Mouse (Mus musculus) ovary, adult 18-20 months (tissue): ENCODE data around the gene Mks1.
A peak's percentile ranks its signal among the peaks of the same experiment; 100 is the strongest.
"Not testable (repeated sequence)": the region's sequence is repeated elsewhere in the genome, so short reads cannot be mapped to it uniquely, and the experiment has no call there.

Source experiments
- DNase-seq: peaks from one replicate; pipeline ENCODE4 v3.0.0; 2022; ENCODE audit warnings: low spot score, mixed read lengths

The Mks1 gene

DNA sequence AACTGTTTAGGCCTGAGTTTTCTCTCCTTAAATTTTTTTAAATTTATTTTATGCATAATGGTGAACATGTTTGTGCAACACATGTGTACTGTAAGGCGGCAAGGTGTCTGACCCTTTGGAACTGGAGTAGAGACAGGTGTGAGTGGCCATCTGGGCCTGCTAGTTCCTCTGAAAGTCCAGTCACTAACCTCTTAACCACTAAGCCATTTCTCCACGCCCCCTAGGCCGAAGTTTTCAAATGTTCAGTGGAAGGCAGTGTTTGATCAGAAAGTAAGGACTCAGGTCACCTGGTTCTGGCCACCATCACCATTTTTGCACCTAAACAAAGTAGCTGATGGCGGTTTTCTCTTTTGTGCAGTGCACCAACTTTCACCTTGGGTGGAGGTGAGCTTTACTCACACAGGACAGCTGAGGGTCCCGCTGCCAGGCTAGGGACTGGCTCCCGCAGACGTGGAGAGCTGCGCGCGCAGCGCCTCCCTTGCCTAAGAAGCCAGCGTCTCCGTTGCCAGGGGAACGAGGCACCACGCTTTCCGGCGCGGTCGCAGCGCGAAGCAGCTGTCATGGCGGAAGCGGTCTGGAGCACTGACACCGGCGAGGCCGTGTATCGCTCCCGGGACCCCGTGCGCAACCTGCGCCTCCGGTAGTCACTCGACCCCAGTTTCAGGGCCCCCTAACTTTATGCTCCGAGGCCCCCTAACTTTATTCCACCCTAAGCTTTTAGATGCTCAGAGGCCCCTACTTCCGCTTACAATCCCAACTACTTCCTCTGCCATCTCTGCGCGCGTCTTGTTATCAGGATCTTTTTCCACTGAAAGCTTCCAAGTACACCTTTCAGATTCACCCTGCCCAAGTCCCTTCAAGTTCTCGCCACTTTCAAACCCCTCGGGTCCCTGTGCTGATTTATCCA, at the start of gene Mks1:
Gene Mks1 (plus strand): TSS at position 526 of the 907 bp plus-strand sequence.
- DNase-seq, result peak; percentile 76

DNA sequence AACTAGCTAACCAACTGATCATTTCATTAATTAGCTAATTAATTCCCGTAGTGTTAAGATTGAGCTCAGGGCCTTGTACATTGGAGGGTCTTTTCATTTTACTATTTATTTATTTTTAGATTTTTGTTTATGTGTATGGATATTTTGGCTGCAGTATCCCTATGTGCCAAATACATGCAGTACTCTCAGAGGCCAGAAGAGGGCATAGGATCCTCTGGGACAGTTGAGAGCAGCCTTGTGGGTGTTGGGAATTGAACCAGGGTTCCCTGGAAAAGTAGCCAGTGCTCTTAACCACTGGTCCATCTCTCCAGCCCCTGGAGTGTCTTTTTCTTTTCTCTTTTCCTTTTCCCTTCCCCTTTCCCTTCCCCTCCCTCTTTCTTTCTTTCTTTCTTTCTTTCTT, 47.6 kb upstream of the Mks1 start:
- DNase-seq, result no peak

DNA sequence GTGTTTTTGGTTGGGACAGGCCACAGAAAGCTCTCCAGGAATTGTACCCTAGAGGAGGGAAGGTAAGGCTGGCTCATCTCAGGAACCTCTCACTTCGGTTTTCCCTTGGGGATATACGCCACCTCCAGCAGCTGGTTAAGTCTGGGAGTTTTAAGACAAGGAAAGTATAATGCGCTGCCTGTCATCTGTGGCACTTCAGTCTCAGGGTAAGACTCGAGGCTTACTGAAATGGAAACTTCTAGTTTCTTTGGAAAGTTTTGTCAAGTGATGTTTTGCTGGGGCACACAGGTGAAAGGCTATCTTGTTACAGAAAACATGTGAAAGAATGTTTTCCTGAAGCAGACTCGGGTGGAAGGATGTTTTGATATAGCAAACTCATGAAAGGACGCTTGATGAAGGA, 45.6 kb upstream of the Mks1 start:
- no peak for DNase-seq

DNA sequence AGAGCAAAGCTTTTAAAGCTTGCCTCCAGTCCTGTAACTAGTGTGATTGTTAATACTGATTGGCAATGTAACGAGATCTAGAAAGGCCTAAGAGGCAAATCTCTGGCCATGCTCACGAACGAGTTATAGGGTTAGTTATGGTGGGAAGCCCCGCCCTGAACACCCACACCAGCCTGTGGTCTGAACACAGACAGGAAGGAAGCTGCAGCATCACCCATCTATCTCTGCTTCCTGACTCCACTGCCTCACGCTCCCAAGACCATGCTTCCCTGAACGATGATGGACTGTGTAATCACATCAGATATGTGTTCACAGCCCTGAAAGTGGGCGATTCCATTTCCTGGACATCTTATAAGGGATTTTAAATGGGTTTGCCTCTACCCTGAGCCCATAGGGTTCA, 44.8 kb upstream of the Mks1 start:
- DNase-seq, result no peak

DNA sequence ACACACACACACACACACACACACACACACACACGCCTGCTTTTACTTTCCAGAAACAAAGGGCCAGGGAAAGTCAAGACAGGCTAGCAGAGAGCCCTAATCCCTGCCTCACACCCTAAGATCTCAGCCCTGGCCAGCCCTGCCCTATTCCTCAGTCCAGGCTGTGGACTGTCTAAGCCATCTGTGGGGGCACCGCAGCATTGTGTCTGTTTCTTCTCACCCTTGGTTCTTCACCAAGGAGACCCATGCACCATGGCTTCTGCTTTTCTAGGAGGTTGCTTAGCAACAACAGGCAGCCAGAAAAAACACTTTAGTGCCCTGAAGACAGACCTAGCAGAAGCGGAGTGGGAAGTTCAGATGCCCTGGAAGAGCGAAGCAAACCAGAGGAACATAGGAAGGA, 41.6 kb upstream of the Mks1 start:
- DNase-seq, result no peak

- DNase-seq, result no peak
These were observed 38.2 kb upstream of the Mks1 start for GRCm38 (mm10) chr11:87814831-87815230.

- DNase-seq, result no peak
These were observed 36.1 kb upstream of the Mks1 start for GRCm38 (mm10) chr11:87816707-87817442.

DNA sequence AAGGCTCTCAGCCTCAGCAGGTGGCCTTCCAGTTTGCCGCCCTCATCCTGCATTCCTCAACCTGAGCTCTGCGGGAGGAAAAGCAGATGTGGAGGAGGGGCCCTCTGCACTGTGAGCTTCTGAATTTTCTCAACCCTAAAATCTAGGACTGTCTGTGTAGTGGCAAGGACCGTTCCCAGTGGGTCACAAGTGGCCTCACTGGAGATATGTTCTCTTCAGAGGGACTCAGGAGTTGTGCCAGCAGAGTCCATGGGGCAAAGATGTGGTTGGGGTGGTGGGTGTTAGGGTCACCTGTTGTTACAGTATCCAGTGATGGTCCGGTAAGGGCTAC, 35.6 kb upstream of the Mks1 start:
- DNase-seq, result no peak

DNA sequence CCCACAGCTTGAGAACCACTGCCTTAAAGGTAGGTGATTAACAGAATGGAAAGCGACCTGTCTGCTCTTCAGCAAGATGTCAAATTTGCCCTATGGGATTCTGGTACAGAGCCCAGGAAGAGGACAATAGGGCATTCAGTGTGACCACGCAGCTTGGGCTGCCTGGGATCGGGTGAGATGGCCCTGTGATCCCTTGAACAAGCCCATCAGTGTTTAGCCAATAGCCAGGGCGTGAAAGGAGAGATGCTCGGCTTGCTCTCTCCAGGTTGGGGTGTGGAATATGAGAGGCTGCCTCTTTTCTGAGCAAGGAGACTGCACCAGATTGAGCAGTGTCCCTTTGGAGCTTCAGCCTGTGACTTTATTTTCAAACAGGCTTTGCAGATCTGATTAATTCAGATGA, 31.5 kb upstream of the Mks1 start:
- DNase-seq, result no peak

DNA sequence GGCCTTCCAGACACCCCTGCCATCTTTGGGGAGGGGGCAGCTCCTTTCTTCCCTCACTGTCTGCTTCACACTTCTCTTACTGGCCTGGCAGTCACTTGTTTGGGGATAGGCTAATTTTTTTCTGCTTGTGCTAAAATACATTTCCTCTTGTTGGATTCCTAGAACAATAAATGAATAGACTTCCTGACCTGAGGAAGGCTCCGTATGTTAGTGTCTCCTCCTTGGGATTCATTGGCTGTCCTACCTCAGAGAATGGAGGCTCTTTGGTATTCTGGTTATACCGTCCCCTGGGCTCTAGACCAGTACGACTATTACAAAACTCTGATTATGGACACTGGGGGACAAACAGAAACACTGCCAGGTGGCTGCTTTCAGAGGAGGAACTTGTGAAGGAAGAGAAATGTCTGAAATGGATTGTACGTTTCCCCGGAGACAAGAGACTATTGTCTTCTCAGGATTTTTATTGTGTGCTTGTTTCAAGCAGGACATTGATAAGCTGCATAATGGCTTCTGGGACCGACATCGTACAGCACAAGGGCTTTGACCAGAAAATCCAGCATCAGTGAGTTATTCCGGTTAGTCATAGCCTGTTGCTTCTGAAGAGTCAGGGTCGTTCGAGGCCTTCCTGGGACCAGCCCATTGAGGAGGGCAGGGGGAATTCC, 24.6 kb upstream of the Mks1 start, which contains the start of gene Lpo:
Gene Lpo (minus strand): TSS at position 51 of the 662 bp plus-strand sequence.
- no peak for DNase-seq

DNA sequence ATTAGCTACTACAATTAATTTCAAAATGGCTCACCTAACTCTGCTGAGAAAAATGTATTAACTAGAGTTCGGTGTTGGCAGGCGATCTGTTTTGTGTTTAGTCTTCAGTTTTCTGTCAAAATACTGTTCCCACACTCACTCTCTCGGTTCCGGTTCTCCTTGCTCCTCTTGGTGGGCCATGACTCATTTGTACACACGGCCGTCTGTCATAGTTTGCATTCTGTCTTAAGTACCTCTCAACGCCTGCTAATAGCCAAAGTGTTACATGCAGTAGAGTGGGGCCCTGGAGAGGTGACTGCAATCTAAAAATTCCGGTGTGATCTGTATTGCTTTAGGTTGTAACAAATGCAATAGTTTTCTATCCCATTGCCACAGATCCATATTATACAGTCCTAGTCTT, 12.3 kb upstream of the Mks1 start:
- DNase-seq, result no peak

DNA sequence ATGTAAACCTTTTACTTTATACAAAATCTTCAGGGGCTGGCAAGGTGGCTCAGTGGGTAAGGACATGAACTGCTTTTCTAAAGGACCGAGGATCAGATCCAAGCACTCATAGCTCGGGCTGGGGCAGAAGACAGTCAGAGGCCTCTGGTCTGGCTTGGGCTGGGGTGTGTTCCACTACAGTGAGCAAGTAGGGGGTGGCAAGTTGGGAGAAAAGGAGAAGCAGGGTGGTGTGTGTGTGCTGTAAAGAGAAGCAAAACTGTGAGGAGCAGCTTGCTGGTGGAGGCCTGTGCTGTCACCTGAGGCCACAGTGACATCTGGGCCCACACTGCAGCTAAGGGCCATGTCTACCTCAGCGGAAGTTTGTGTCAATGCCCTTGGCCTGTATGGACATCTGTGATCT, 11.6 kb upstream of the Mks1 start:
- no peak for DNase-seq

DNA sequence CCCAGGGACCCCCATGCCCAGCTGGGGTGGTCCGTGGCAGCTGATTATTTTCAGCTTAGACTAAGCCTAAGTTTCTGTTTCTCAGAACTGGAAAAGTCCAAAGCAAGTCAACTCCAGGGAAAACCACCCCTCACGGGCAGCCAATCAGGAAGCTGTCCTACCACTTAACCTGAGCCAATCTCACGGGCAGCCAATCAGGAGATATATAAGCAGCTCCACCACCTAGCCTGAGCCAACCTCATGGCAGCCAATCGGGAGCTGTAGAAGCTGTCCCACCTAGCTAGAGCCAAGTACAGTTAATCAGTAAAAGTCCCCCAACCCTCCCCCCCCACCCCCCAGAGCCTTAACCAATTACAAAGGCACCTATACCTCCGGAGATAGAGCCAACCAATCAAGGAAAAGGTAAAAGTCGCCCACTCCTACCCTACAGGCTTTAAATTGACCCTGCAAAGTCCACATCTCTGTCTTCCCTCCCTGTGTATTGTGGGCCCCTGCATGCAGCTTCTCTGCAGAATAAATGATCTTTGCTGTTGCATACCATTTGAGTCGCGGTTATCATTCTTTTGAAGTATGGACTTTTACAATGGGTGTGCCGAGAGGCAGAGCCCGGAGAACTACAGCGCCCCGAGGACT, 5.9 kb upstream of the Mks1 start:
- DNase-seq, result no peak

DNA sequence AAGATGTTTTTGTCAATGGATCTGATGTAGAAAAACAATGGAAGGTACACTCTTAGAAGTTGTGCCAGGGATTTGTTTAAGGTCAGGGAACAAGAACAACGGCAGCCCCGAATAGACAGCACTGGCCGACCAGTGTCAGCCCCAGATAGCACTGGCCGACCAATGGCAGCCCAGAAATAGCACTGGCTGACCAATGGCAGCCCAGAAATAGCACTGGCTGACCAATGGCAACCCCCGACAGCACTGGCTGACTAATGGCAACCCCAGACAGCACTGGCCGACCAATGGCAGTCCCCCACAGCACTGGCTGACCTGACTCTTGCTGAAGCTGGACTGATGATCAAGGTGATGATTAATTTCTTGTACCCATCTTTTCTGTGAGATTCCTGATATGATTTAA, 5.1 kb upstream of the Mks1 start:
- no peak for DNase-seq

- no peak for DNase-seq
These were observed 561 bp downstream of the Mks1 start for GRCm38 (mm10) chr11:87853597-87853954.

GRCm38 (mm10) chr11:87854550-87854949, 1.5 kb downstream of the Mks1 start:
- DNase-seq, result no peak

- DNase-seq, result no peak
These were observed 6.3 kb downstream of the Mks1 start for GRCm38 (mm10) chr11:87859273-87859672.

DNA sequence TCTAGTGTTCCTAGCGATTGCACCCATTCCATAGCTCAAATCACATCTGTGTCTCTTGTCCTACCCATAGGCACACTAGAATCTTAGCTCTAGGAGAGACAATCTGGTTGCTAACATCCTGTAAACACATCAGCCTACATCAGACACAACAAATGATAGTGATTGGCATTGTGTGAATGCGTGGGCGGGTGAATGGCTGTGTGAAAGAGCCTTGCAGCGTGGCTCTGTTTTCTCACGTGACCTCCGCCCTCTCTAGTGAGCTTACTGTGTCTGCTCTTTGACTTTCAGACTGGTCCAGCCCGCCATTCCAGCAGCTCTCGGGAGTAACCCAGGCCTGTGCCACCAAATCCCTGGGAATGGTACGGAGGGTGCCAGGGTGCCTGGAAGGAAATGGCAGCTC, 7.4 kb downstream of the Mks1 start:
- no peak for DNase-seq

DNA sequence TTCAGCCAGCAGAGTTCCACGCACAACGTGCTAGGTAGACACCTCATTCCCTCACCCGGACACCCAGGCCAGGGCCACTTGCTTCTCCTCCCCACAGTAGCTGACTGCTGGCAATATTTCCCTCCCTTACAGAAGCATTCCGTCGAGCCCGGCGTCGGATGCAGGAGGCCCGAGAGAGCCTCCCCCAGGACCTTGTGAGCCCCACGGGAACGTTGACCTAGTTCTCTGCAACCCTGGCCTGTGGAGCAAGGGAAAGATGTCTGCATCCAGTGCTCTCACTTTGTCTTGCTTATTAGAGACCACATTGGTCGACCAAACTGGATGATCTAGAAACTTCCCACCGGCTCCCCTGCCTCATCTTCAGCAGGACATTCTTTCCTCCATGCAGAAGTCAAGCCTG, 9.8 kb downstream of the Mks1 start:
- DNase-seq, result no peak

- not testable (repeated sequence) for DNase-seq
These were observed 13.9 kb downstream of the Mks1 start for GRCm38 (mm10) chr11:87866891-87867290.

DNA sequence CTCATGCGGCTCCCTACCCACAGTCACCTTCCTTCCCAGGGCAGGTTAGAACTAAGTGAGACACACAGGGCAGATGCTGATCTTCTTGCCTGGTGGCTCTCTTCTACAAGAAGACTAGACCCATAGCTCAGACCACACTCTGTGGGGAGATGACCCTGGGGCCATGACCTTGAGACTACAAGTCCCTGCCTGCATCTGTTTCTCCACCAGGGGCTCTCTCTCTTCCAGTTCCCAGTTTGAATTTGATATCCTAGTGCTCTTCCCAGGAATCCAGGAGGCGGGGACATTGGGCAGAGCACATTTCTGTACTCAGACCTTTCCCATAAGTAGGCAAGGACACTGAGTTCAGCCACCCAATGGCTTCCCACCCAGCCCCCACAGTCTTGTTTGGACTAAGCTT, 17.1 kb downstream of the Mks1 start:
- no peak for DNase-seq

DNA sequence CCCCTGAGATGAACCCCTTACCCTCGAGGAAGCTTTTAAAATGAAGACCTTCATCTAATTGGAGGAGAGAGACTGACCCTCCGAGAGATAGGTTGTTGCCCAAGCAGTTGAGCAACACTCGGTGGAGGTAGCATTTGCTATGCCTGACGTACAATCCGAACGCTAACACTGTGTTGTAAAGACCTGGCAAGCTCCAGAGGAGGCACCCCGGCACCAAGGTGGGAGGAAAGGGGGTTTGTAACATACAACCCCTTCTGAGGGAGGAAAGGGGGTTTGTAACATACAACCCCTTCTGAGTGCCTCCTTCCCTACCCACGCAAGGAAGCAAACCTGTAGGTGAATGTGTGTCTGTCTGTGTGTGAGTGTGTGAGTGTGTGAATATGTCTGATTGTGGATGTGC, 18.8 kb downstream of the Mks1 start:
- DNase-seq, result no peak

DNA sequence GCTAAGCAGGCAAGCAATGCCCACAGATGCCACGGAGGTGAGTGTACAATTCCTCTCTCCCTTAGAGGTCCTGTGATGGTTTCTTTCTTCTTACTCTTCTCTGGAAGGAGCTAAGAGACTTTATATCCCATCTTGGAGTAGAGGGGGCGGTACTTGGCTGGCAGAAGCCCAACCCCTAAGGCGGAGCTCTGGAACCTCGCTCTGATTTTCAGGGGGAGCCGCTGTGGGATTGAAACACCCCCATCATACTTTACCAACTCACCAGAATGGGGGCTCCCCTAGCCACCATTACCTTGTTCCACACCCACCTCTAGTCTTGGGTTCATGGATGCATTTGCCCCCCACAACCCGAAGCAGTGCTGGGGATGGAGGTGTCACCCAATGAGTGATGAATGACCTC, 22.4 kb downstream of the Mks1 start, which contains the start of gene Epx:
Gene Epx (minus strand): TSS at position 101 of the 400 bp plus-strand sequence.
- no peak for DNase-seq
